Mouse (Mus musculus): ENCODE measurements at regions not wholly inside any gene's neighbourhood (a gene's known extent, or its start where the extent isn't known, plus 50 kb on each side); places are given as distances from the start of the nearest gene placed in this dataset.

DNA sequence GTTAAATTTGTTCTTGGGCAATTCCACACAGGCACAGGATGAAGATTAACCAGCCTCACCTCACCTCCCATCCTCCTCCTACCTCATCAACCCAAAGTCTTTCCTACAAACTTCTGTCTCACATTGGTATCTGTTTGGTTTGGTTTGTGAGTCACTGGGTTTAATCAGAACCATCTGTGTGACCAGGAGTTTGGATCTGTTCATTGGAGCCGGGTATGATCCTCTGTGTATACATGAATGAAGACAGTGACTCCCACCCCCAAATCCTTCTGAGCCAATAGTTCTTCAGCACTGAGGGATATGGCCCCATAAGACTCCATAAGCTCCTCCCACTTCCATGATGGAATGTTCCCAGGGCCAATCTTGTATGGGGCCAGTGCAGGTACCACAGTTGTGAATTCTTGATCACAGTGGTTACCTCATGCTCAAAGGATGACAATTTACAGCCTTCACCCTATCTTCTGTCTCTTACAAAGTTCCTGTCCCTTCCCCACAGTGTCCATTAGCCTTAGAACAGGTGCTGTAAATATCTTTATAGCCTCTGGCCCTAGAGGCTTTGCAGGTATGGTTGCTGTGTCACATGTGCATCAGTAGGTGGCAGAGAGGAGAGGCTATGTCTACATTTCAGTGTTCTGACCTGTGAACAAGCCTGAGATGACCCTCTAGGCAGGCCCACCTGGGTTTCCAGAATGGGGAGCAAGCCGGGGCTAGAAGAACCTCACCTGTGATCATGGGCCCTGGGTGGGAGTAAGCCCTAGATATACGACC, 192.5 kb downstream of the Xxylt1 start:
- Histone ChIP-seq H3K4me2 (no peak overlapping the region), H3K4me3 (no peak overlapping the region), H3K27me3 (replicated peaks) (0 out of 2 replicates have a peak, but pooled peaks cover 3% of the 10 kb centered on the region), H3K27ac (ENCODE audit: poor library complexity, severe bottlenecking) (no peak overlapping the region), H3K36me3 (no peaks in the 10 kb centered on the region), H3K9me3 (replicated peaks) (peaks cover 18% of the 10 kb centered on the region), H3K9ac (no peak overlapping the region), H3K4me1 (replicated peaks) (no peaks in the 10 kb centered on the region)
- no peak for ATAC-seq (ENCODE audit: insufficient number of reproducible peaks, low FRiP score)
- WGBS: 79% methylated on average over 3 of the region's 3 CpGs

DNA sequence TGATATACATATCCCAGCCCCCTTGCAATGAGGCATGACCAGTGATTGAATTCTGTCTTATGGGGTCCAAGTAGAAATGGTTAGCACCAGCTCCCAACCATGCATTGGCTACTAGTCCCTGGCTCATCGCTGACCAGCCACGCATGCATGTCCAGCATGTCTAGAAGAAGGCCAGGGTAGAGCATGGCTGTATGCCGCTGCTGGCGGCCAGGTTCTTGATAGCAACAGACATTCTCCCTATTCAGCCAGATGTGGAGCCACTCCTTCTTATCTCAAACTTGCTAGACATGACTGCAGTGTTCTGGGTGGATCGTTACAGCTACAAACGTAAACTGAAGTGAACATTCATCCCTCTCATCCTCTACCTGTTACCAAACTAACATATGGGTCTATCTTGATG, 188.6 kb downstream of the Xxylt1 start:
- Histone ChIP-seq H3K4me3 (no peak overlapping the region), H3K27me3 (replicated peaks) (no peaks in the 10 kb centered on the region), H3K27ac (ENCODE audit: poor library complexity, severe bottlenecking) (no peak overlapping the region), H3K36me3 (no peaks in the 10 kb centered on the region), H3K9me3 (replicated peaks) (peaks cover 18% of the 10 kb centered on the region), H3K9ac (no peak overlapping the region), H3K4me1 (replicated peaks) (no peaks in the 10 kb centered on the region), H3K4me2 (no peak overlapping the region)
- ATAC-seq (ENCODE audit: insufficient number of reproducible peaks, low FRiP score): no peak
- WGBS: 86% methylated on average over 6 of the region's 6 CpGs

- no peak overlapping the region for H3K27ac ChIP-seq (ENCODE audit: poor library complexity, severe bottlenecking)
- no peaks in the 10 kb centered on the region for H3K4me1 ChIP-seq (replicated peaks)
- peaks cover 22% of the 10 kb centered on the region for H3K9me3 ChIP-seq (replicated peaks)
- ATAC-seq (ENCODE audit: insufficient number of reproducible peaks, low FRiP score): no peak
- no peak overlapping the region for H3K9ac ChIP-seq
- H3K36me3 ChIP-seq: no peaks in the 10 kb centered on the region
- H3K4me3 ChIP-seq: no peak overlapping the region
- no peak overlapping the region for H3K4me2 ChIP-seq
- H3K27me3 ChIP-seq (replicated peaks): no peaks in the 10 kb centered on the region
Measured at GRCm38 (mm10) chr16:30894086-30894485, 187.1 kb downstream of the Xxylt1 start.

- Histone ChIP-seq H3K4me1 (replicated peaks) (no peaks in the 10 kb centered on the region), H3K9me3 (replicated peaks) (peaks cover 25% of the 10 kb centered on the region), H3K9ac (no peak overlapping the region), H3K4me3 (no peak overlapping the region), H3K36me3 (no peaks in the 10 kb centered on the region), H3K27ac (ENCODE audit: poor library complexity, severe bottlenecking) (no peak overlapping the region), H3K27me3 (replicated peaks) (no peaks in the 10 kb centered on the region), H3K4me2 (no peak overlapping the region)
- no peak for ATAC-seq (ENCODE audit: insufficient number of reproducible peaks, low FRiP score)
- WGBS: 60% methylated on average over 4 of the region's 4 CpGs
Measured at GRCm38 (mm10) chr16:30895021-30895420, 186.2 kb downstream of the Xxylt1 start.

GRCm38 (mm10) chr16:30897371-30897770, 183.9 kb downstream of the Xxylt1 start:
- Histone ChIP-seq H3K27ac (ENCODE audit: poor library complexity, severe bottlenecking) (no peak overlapping the region), H3K4me1 (replicated peaks) (no peaks in the 10 kb centered on the region), H3K4me2 (no peak overlapping the region), H3K27me3 (replicated peaks) (no peaks in the 10 kb centered on the region), H3K9ac (no peak overlapping the region), H3K9me3 (replicated peaks) (peaks cover 12% of the 10 kb centered on the region; the same call in 1 of the 2 replicates), H3K4me3 (no peak overlapping the region), H3K36me3 (no peaks in the 10 kb centered on the region)
- ATAC-seq (ENCODE audit: insufficient number of reproducible peaks, low FRiP score): no peak
- WGBS: 90% methylated on average over 3 of the region's 3 CpGs

- H3K36me3 ChIP-seq: no peaks in the 10 kb centered on the region
- peaks cover 24% of the 10 kb centered on the region for H3K9me3 ChIP-seq (replicated peaks)
- no peak overlapping the region for H3K27ac ChIP-seq (ENCODE audit: poor library complexity, severe bottlenecking)
- H3K4me2 ChIP-seq: no peak overlapping the region
- WGBS: 73% methylated on average over 2 of the region's 2 CpGs
- ATAC-seq (ENCODE audit: insufficient number of reproducible peaks, low FRiP score): no peak
- H3K9ac ChIP-seq: no peak overlapping the region
- H3K4me1 ChIP-seq (replicated peaks): no peaks in the 10 kb centered on the region
- no peak overlapping the region for H3K4me3 ChIP-seq
- no peaks in the 10 kb centered on the region for H3K27me3 ChIP-seq (replicated peaks)
Measured at GRCm38 (mm10) chr16:30900121-30900520, 181.1 kb downstream of the Xxylt1 start.

DNA sequence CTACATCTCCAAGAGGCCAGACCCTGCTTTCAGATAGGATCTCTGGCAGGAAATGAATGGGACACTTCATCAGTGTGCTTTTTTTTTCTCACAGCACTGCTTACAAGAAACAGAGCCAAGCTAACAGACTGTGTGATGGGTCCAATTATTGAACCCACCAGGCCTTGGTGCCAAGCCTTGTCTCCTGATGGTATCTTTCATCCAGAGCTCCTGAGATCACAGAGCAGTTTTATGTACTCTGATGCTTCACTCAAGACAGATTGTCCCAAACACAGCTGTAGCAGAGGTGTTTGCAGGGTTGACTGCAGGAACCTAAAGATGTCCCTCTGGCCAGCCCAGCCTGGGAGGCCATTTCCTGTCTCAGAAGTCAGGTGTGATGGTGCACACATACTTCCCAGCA, 179.9 kb downstream of the Xxylt1 start:
- no peak for ATAC-seq (ENCODE audit: insufficient number of reproducible peaks, low FRiP score)
- Histone ChIP-seq H3K4me1 (replicated peaks) (no peaks in the 10 kb centered on the region), H3K27ac (ENCODE audit: poor library complexity, severe bottlenecking) (no peak overlapping the region), H3K9me3 (replicated peaks) (peaks cover 24% of the 10 kb centered on the region), H3K4me2 (no peak overlapping the region), H3K36me3 (no peaks in the 10 kb centered on the region), H3K9ac (no peak overlapping the region), H3K4me3 (no peak overlapping the region), H3K27me3 (replicated peaks) (no peaks in the 10 kb centered on the region)

All from heart, embryonic 12.5 days (tissue).